Mouse (Mus musculus) lung, adult 2 months (tissue): Measurements from ENCODE around the gene Cers3.

Source experiments
- CTCF ChIP-seq: fragments of 200-500 bp; IDR thresholded peaks from 2 replicates; pipeline ENCODE4 v1.5.1; 2011; ENCODE audit warnings: mild to moderate bottlenecking, low read length, control low read depth; ENCODE audit not compliant: insufficient read depth
- POLR2A ChIP-seq: fragments of 200-500 bp; IDR thresholded peaks from 2 replicates; pipeline ENCODE4 v1.6.1; 2011; ENCODE audit warnings: low read depth, mild to moderate bottlenecking, control low read depth, low read length, borderline replicate concordance; ENCODE audit errors: extremely low read depth

DNA sequence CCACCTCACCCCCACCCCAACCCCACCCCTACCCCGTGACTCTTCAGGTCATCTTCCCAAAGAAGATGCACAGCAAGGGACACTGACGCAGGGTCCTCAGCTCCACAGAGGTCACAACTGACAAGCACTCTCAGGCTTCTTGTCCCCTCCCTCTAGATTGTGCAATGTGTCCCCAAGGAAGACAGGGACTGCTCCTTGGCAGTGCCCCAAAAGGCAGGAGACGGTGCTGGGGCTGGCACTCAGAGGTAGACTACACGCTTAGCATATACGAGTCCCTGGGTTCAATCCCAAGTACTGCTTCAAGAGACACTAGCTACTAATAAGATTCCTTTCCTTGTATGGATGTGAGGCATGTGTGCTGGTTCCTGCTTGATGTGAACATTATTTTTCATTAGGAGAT lies 2.3 kb upstream of the Cers3 start:
- TF ChIP-seq CTCF, result no peak
- no peak for TF ChIP-seq POLR2A
